Mouse (Mus musculus) G1E-ER4 (cell line): Measurements from ENCODE around the gene Hunk. TPM values are rescaled to one million over a fixed set of nuclear protein-coding genes. Genes with fewer than 3 reads are reported as not detected.

Source experiments
- GATA1 ChIP-seq: IDR thresholded peaks from one replicate; pipeline ENCODE4 v1.8.0; 2012; ENCODE audit warnings: low read length, inconsistent platforms
- polyA plus RNA-seq: library from polyadenylated mRNA; stranded (reverse); fragments of >175 nt; gene quantifications from 2 replicates; pipeline ENCODE4 v1.2.3, GENCODE M21; 2012

Gene Hunk
- polyA plus RNA-seq, 1 experiment = not detected

GRCm38 (mm10) chr16:90412096-90413082 is 26.6 kb downstream of the Hunk start:
- no peak for TF ChIP-seq GATA1

DNA sequence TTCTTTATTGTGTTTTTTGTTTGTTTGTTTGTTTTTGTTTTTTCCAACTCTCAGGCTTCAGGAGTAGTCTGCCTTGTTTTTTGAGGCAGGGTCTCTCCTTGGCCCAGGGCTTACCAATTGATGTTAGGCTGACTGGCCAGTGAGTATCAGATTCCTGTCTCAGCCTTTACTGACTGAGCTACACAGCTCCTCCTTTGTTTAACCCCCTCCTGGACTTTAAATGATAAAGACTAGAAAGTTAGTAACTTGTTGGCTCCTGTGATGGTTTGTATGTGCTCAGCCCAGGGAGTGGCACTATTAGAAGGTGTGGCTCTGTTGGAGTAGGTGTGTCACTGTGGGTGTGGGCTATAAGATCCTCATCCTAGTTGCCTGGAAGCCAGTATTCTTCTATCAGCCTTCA is 30.8 kb downstream of the Hunk start:
- TF ChIP-seq GATA1 = no peak

DNA sequence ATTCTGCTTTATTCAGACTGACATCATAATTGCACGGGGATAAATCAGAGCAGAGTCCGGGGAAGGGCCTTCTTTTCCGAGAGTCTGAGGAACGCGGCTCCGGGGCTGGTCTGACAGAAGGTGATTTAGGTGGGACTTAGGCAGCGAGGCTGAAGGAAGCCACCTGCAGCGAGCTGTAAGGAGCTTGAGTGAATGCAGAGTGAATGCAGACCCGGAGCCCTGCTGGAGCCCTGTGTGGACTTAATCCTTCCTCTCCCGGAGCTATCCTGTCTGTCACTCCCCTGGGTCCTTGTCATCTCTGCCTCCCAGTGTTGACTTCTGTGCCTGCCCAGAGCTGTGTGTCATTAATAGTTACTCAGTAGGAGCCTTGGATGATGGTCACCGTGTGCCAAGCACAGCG is 32.8 kb downstream of the Hunk start:
- no peak for TF ChIP-seq GATA1

DNA sequence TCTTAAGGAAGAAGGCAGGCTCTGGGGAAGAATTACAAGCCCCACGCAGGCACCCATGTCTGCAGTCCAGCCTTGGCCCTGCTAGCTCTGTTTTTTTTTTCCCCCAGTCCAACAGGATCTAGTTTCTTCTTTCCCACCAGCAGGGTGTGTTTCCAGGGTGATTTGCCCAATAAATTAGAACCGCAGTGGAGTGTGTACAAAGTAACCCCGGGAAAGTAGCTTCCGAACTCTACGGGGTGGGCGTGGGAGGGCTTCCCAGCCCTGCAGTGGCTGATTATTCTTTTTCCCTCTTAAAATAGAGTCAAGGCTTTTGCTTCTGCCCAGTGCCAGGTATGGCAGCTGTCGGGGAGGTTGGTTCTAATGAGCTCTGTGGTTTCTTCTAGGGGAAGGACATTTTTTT is 35.3 kb downstream of the Hunk start:
- no peak for TF ChIP-seq GATA1

DNA sequence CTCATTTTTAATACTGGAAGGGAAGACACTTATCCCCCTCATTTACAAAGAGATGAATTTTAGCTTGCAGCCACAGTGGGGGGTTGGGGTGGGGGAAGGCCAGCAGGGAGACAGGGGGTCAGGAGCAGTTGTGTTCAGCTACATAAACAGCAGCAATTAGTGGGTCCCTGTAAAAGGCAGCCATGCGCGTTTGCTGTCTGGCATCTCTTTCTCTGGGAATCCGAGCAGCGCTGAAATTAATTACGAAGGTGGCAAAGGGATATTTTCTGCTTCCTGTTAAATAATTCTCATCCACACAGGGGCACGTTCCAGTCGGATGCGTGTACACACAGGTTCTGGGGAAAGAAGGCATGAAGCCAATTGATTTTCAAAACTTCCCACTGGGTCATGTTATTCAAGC is 35.7 kb downstream of the Hunk start:
- no peak for TF ChIP-seq GATA1

GRCm38 (mm10) chr16:90422108-90422529 is 36.3 kb downstream of the Hunk start:
- TF ChIP-seq GATA1 = no peak

GRCm38 (mm10) chr16:90423898-90424297 is 38.1 kb downstream of the Hunk start:
- no peak for TF ChIP-seq GATA1

- no peak for TF ChIP-seq GATA1
These were observed 38.6 kb downstream of the Hunk start for GRCm38 (mm10) chr16:90424391-90424790.

DNA sequence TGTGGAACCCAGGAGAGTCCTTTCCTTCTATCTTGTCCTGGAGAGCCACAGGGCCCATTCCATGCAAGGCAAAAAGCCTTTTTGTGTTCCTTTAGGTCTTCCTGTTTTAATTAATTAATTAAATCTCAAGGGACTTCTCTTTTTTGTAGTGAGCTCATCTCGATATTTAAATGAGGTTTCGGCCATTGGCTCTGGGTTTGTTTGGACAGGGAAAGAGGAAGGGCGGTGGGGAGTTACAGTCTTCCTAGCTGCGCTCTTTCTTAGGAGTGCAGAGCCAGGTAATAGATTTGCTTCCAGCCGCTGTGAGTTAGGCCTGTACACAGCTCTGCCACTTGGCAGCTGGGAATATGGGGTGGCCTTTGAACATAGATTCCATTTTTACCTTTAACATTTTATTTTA is 40.4 kb downstream of the Hunk start:
- TF ChIP-seq GATA1 = no peak

- no peak for TF ChIP-seq GATA1
These were observed 42.2 kb downstream of the Hunk start for GRCm38 (mm10) chr16:90427838-90428630.

GRCm38 (mm10) chr16:90433551-90433950 is 47.7 kb downstream of the Hunk start:
- no peak for TF ChIP-seq GATA1

GRCm38 (mm10) chr16:90435231-90435630 is 49.4 kb downstream of the Hunk start:
- TF ChIP-seq GATA1 = no peak

DNA sequence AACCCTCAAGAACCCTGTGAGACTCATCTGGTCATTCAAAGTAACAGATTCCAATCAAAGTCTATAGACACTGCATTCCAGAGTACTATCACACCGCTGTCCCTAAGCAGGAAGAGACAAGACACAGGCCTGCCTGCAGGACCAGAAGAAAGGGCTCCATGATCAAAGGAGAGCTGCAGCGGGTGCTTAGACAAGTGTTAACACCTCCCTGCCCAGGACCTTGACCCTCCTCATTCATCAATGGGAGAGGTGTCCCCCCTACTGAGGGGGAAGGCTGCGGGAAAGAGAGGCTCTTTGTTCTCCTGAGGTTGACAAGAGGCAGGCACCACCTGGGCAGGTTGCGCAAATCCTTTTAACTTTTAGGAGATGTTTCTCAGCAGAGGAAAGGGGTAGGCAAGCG is 51.5 kb downstream of the Hunk start:
- TF ChIP-seq GATA1 = no peak

DNA sequence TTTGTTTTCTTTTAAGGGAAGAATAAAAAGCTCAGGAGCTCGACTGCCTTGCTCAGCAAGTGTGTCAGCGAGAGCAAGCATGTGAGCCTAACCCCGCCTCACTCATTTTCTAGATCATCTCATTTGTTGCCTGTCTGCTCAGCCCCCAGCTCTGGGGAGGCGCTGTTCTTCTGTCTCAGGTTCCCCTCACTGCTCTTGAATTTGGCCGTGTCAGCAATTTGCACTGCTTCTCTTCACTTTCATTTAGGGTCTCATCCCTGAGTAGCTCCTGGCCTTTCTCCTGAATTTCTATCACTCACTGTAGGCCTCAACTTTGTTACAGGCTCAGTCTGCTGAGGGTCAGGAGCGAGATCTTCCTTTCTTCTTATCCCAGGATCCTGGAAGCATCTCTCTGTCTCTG is 53.7 kb downstream of the Hunk start:
- TF ChIP-seq GATA1 = no peak

DNA sequence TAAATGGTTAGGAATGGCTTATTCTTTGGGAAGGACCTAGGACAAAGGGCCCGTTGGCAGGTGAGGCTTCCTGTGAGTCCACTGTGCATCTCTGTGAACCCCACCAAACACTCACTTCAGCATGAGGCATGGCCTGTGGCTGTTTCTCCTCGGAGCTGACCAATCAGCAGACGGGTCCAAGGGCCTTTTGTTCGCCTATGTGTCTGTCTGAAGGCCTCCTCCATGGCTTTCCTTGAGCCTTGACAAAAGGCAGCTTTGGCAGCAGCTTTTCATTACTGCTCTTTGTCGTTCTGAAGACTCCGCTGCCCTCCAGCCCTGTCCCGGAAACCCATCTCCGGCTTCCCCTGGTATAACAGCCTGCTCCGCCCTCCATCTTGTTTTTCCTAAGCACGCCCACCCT is 54.8 kb downstream of the Hunk start:
- no peak for TF ChIP-seq GATA1

DNA sequence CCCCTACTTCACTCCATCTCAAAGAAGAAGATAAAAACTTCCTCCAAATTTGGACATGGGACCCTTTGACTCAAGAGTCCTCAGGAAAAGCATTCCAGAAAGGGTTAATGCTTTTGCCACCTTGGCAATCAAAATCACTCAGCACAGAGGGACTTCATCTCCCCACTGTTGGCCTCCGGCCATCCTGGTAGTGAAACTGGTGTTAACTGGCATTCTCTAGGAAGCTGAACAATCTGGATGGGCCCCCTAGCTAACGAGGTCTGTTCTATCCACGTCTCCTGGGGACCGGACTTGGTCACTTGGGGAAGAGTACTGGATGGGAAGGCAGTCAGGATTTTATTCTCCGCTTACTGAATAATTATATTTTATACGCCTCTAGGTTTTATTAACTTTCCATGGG is 57.2 kb downstream of the Hunk start:
- no peak for TF ChIP-seq GATA1
